ENCODE assay signal across 15 mouse cellular contexts in the genomic region with DNA sequence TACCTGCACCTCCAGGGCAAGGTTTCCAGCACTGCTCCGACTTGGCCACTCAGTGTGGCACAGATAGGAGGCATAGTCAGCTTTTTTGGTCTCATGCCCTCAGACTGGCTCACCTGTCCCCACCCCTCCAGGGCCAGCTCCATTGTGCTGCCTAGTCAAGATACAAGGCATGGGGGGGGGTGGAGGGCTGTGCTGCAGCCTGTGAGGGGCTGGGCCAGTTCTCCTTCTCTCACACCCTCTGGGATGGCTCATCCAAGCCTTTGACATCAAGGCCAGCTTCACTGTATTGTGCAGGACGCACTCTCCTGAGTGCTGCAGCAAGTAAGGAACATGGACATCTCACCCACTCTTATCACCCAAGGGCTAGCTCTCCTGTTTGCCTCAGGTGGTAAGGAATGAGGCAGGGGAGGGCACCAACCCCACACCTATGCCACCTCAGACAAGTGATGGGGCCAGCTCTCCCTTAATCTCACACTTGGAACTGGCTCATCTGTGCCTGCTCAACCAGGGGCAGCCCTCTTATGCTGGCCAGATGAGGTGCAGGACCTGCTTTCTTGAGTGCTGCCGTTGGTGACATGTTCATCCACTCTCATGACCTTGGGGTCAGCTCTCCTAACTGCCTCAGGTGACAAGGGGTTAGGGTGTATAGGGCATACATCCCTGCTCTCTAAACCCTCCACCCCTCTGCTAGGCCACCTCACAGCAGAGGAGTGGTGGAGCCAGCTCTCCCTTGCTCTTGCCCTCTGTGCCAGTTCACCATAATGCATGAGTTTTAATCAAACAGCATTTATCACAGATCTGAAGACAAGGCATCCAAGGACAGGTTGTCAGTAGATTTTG. TPM values are rescaled to one million over a fixed set of nuclear protein-coding genes. Genes with fewer than 3 reads are reported as not detected.
DNase-seq lines count a peak whose midpoint lies in the region; ATAC-seq lines count a peak whose summit lies in the region.
"Not testable (repeated sequence)": the region's sequence is repeated elsewhere in the genome, so short reads cannot be mapped to it uniquely, and the experiment has no call there.
"Had no signal": no experiment of that assay in that cellular context is flagged by ENCODE, and none has a peak within 500 bp of the region (broad histone marks: within the 10 kb centered on the region; RNA-seq: fewer than 3 reads in every experiment).

No protein-coding gene starts in this region.

- not testable (repeated sequence) for H3K36me3 ChIP-seq in embryonic facial prominence, embryonic 13.5 days; heart, embryonic 11.5 days (ENCODE audit: control insufficient read depth, insufficient read depth, low read length); hindbrain, embryonic 13.5 days; kidney, embryonic 14.5 days (ENCODE audit: control insufficient read depth, insufficient read depth, low read length); liver, embryonic 11.5 days (ENCODE audit: control insufficient read depth, insufficient read depth, low read length); midbrain, embryonic 12.5 days; neural tube, embryonic 13.5 days

- not testable (repeated sequence) for H3K4me1 ChIP-seq in embryonic facial prominence, embryonic 13.5 days; heart, embryonic 11.5 days (ENCODE audit: control insufficient read depth, insufficient read depth, low read length); hindbrain, embryonic 13.5 days (replicated peaks); kidney, embryonic 14.5 days (ENCODE audit: control insufficient read depth, insufficient read depth, low read length); liver, embryonic 11.5 days (replicated peaks; ENCODE audit: control insufficient read depth, insufficient read depth, low read length); midbrain, embryonic 12.5 days; neural tube, embryonic 13.5 days (replicated peaks)

- H3K4me3 ChIP-seq in embryonic facial prominence, embryonic 13.5 days; heart, embryonic 11.5 days (ENCODE audit: low read depth, low read length); hindbrain, embryonic 13.5 days; kidney, embryonic 14.5 days (ENCODE audit: low read length); liver, embryonic 11.5 days (ENCODE audit: low read depth, low read length); midbrain, embryonic 12.5 days; neural tube, embryonic 13.5 days: not testable (repeated sequence)

- DNase-seq in liver, embryonic 11.5 days (ENCODE audit: low spot score) = not testable (repeated sequence)

- H3K4me2 ChIP-seq in embryonic facial prominence, embryonic 13.5 days; heart, embryonic 11.5 days; hindbrain, embryonic 13.5 days; kidney, embryonic 14.5 days (replicated peaks; ENCODE audit: low read depth, low read length); liver, embryonic 11.5 days; midbrain, embryonic 12.5 days (replicated peaks); neural tube, embryonic 13.5 days: not testable (repeated sequence)

- not testable (repeated sequence) for H3K9me3 ChIP-seq in embryonic facial prominence, embryonic 13.5 days; heart, embryonic 11.5 days (replicated peaks; ENCODE audit: control insufficient read depth, low read length); kidney, embryonic 14.5 days (ENCODE audit: control insufficient read depth, low read length); liver, embryonic 11.5 days (ENCODE audit: control insufficient read depth, low read length)
- peaks cover 15% of the 10 kb centered on the region; the same call in 1 of the 2 replicates for H3K9me3 ChIP-seq in hindbrain, embryonic 13.5 days
- peaks cover 20% of the 10 kb centered on the region for H3K9me3 ChIP-seq in midbrain, embryonic 12.5 days
- peaks cover 16% of the 10 kb centered on the region; the same call in 1 of the 2 replicates for H3K9me3 ChIP-seq in neural tube, embryonic 13.5 days

- H3K27ac ChIP-seq in embryonic facial prominence, embryonic 13.5 days; heart, embryonic 11.5 days (ENCODE audit: low read depth, low read length); hindbrain, embryonic 13.5 days; kidney, embryonic 14.5 days (ENCODE audit: low read depth, low read length); liver, embryonic 11.5 days (ENCODE audit: low read depth, low read length); midbrain, embryonic 12.5 days (replicated peaks); neural tube, embryonic 13.5 days (replicated peaks): not testable (repeated sequence)

- ATAC-seq in embryonic facial prominence, embryonic 13.5 days (ENCODE audit: insufficient number of reproducible peaks, insufficient read depth, low FRiP score, low TSS enrichment, low read depth) = peak; percentile 52
- ATAC-seq in heart, embryonic 11.5 days (replicated peaks; ENCODE audit: insufficient number of reproducible peaks, low FRiP score, low TSS enrichment) = peak; percentile 61; the same call in 1 of the 2 replicates
- ATAC-seq in hindbrain, embryonic 13.5 days (ENCODE audit: low FRiP score) = peak; percentile 57
- ATAC-seq in kidney, embryonic 14.5 days (ENCODE audit: low FRiP score, low TSS enrichment) = peak; percentile 69; the same call in 1 of the 2 replicates
- peak; percentile 34; the same call in 1 of the 2 replicates for ATAC-seq in liver, embryonic 11.5 days (replicated peaks; ENCODE audit: low FRiP score)
- peak; percentile 42 for ATAC-seq in midbrain, embryonic 12.5 days (ENCODE audit: low FRiP score, low read depth)
- peak; percentile 40; the same call in 1 of the 2 replicates for ATAC-seq in neural tube, embryonic 13.5 days (ENCODE audit: low read depth)

- H3K27me3 ChIP-seq in embryonic facial prominence, embryonic 13.5 days; heart, embryonic 11.5 days (ENCODE audit: control insufficient read depth, insufficient read depth, low read length); hindbrain, embryonic 13.5 days; kidney, embryonic 14.5 days (ENCODE audit: control insufficient read depth, insufficient read depth, low read length); liver, embryonic 11.5 days (replicated peaks; ENCODE audit: control insufficient read depth, insufficient read depth, low read length); midbrain, embryonic 12.5 days; neural tube, embryonic 13.5 days: not testable (repeated sequence)

- 76% methylated on average over 3 of the region's 3 CpGs for WGBS in embryonic facial prominence, embryonic 13.5 days
- 70% methylated on average over 3 of the region's 3 CpGs for WGBS in heart, embryonic 11.5 days (ENCODE audit: insufficient replicate concordance)
- 85% methylated on average over 3 of the region's 3 CpGs for WGBS in hindbrain, embryonic 13.5 days
- 86% methylated on average over 3 of the region's 3 CpGs for WGBS in kidney, embryonic 14.5 days
- 67% methylated on average over 3 of the region's 3 CpGs for WGBS in liver, embryonic 11.5 days
- 81% methylated on average over 3 of the region's 3 CpGs for WGBS in midbrain, embryonic 12.5 days
- WGBS in neural tube, embryonic 13.5 days = 76% methylated on average over 3 of the region's 3 CpGs

- H3K9ac ChIP-seq in embryonic facial prominence, embryonic 13.5 days; heart, embryonic 11.5 days (ENCODE audit: low read depth, low read length); hindbrain, embryonic 13.5 days; kidney, embryonic 14.5 days (ENCODE audit: low read depth, low read length); liver, embryonic 11.5 days (ENCODE audit: low read depth, low read length); midbrain, embryonic 12.5 days (replicated peaks); neural tube, embryonic 13.5 days: not testable (repeated sequence)

RNA-seq across cellular contexts. Expression of gene Gm21083, which starts 15.5 kb away (rescaled TPM):
- not detected in 2 replicates for polyA plus RNA-seq in embryonic facial prominence, embryonic 13.5 days (2015; fragmentation: Nextera tagmentation; extraction: Ambion mirVana)
- 0.27 and 0.35 TPM in 2 replicates for polyA plus RNA-seq in heart, embryonic 11.5 days (2014; fragmentation: Nextera tagmentation; extraction: Ambion mirVana)
- not detected in 2 replicates for polyA plus RNA-seq in hindbrain, embryonic 13.5 days (2015; fragmentation: Nextera tagmentation; extraction: Ambion mirVana)
- not detected in 2 replicates for polyA plus RNA-seq in kidney, embryonic 14.5 days (2014; fragmentation: Nextera tagmentation; extraction: Ambion mirVana)
- not detected in 2 replicates for polyA plus RNA-seq in liver, embryonic 11.5 days (2014; fragmentation: Nextera tagmentation; extraction: Ambion mirVana)
- polyA plus RNA-seq in midbrain, embryonic 12.5 days (2016; fragmentation: Nextera tagmentation; extraction: Ambion mirVana) = not detected in 2 replicates
- polyA plus RNA-seq in neural tube, embryonic 13.5 days (2015; fragmentation: Nextera tagmentation; extraction: Ambion mirVana) = not detected in 2 replicates
- polyA plus RNA-seq: cerebellum, adult 2 months; embryonic facial prominence, embryonic 10.5 days; forebrain, embryonic 10.5 days; kidney, adult 2 months; large intestine, adult 2 months; liver, adult 2 months; myocyte had no signal

RNA-seq across cellular contexts. Expression of gene Gm21190, which starts 32.6 kb away (rescaled TPM):
- polyA plus RNA-seq in embryonic facial prominence, embryonic 13.5 days (2015; fragmentation: Nextera tagmentation; extraction: Ambion mirVana) = not detected in 2 replicates
- 0.24 TPM in 1 of 2 replicates, not detected in the other for polyA plus RNA-seq in heart, embryonic 11.5 days (2014; fragmentation: Nextera tagmentation; extraction: Ambion mirVana)
- polyA plus RNA-seq in hindbrain, embryonic 13.5 days (2015; fragmentation: Nextera tagmentation; extraction: Ambion mirVana) = not detected in 2 replicates
- not detected in 2 replicates for polyA plus RNA-seq in kidney, embryonic 14.5 days (2014; fragmentation: Nextera tagmentation; extraction: Ambion mirVana)
- not detected in 2 replicates for polyA plus RNA-seq in liver, embryonic 11.5 days (2014; fragmentation: Nextera tagmentation; extraction: Ambion mirVana)
- polyA plus RNA-seq in midbrain, embryonic 12.5 days (2016; fragmentation: Nextera tagmentation; extraction: Ambion mirVana) = not detected in 2 replicates
- not detected in 2 replicates for polyA plus RNA-seq in neural tube, embryonic 13.5 days (2015; fragmentation: Nextera tagmentation; extraction: Ambion mirVana)
- polyA plus RNA-seq: C2C12; cerebellum, adult 2 months; embryonic facial prominence, embryonic 10.5 days; forebrain, embryonic 10.5 days; large intestine, adult 2 months; liver, adult 2 months; myocyte had no signal

RNA-seq across cellular contexts. Expression of gene Speer4d, which starts 57.2 kb away (rescaled TPM):
- not detected in 2 replicates for polyA plus RNA-seq in embryonic facial prominence, embryonic 13.5 days (2015; fragmentation: Nextera tagmentation; extraction: Ambion mirVana)
- not detected in 2 replicates for polyA plus RNA-seq in heart, embryonic 11.5 days (2014; fragmentation: Nextera tagmentation; extraction: Ambion mirVana)
- not detected in 2 replicates for polyA plus RNA-seq in hindbrain, embryonic 13.5 days (2015; fragmentation: Nextera tagmentation; extraction: Ambion mirVana)
- polyA plus RNA-seq in kidney, embryonic 14.5 days (2014; fragmentation: Nextera tagmentation; extraction: Ambion mirVana) = not detected in 2 replicates
- not detected in 2 replicates for polyA plus RNA-seq in liver, embryonic 11.5 days (2014; fragmentation: Nextera tagmentation; extraction: Ambion mirVana)
- not detected in 2 replicates for polyA plus RNA-seq in midbrain, embryonic 12.5 days (2016; fragmentation: Nextera tagmentation; extraction: Ambion mirVana)
- not detected in 2 replicates for polyA plus RNA-seq in neural tube, embryonic 13.5 days (2015; fragmentation: Nextera tagmentation; extraction: Ambion mirVana)
- polyA plus RNA-seq: C2C12; embryonic facial prominence, embryonic 10.5 days; forebrain, embryonic 10.5 days; kidney, adult 2 months; large intestine, adult 2 months; liver, adult 2 months; myocyte had no signal
